Mouse (Mus musculus) limb, embryonic 11.5 days (tissue): Measurements from ENCODE around the gene Wwc2. TPM values are rescaled to one million over a fixed set of nuclear protein-coding genes. Genes with fewer than 3 reads are reported as not detected.

Source experiments
- ATAC-seq: fragments of 200-750 bp; cut with Nextera tagmentation; 2 replicates; pipeline ENCODE4 v1.8.0; 2017; ENCODE audit warnings: low read depth; ENCODE audit not compliant: insufficient number of reproducible peaks, low FRiP score, low TSS enrichment
- DNase-seq: peaks from one replicate; pipeline ENCODE4 v3.0.0-alpha.2; 2015; ENCODE audit warnings: low spot score
- H3K27ac ChIP-seq: fragments of 300-500 bp; sonication (generic); replicated peaks from 2 replicates; pipeline ENCODE4 v1.5.1; 2014; ENCODE audit warnings: low read depth, mild to moderate bottlenecking, low read length
- H3K27me3 ChIP-seq: fragments of 300-500 bp; sonication (generic); 2 replicates; pipeline ENCODE4 v1.6.1; 2014; ENCODE audit warnings: mild to moderate bottlenecking, low read length, mixed read lengths; ENCODE audit not compliant: control insufficient read depth, insufficient read depth
- H3K36me3 ChIP-seq: fragments of 300-500 bp; sonication (generic); 2 replicates; pipeline ENCODE4 v1.6.1; 2014; ENCODE audit warnings: mild to moderate bottlenecking, low read length, moderate library complexity, mixed read lengths; ENCODE audit not compliant: control insufficient read depth, insufficient read depth
- H3K4me1 ChIP-seq: fragments of 300-500 bp; sonication (generic); 2 replicates; pipeline ENCODE4 v1.6.1; 2014; ENCODE audit warnings: low read length, mixed read lengths; ENCODE audit not compliant: control insufficient read depth, insufficient read depth
- H3K4me2 ChIP-seq: fragments of 300-500 bp; sonication (generic); 2 replicates; pipeline ENCODE4 v1.6.1; 2014; ENCODE audit warnings: low read depth, mild to moderate bottlenecking, moderate library complexity; ENCODE audit not compliant: severe bottlenecking
- H3K4me3 ChIP-seq: fragments of 300-500 bp; sonication (generic); 2 replicates; pipeline ENCODE4 v1.5.1; 2014; ENCODE audit warnings: low read depth, low read length
- H3K9ac ChIP-seq: fragments of 300-500 bp; sonication (generic); 2 replicates; pipeline ENCODE4 v1.6.1; 2014; ENCODE audit warnings: mild to moderate bottlenecking, low read length
- H3K9me3 ChIP-seq: fragments of 300-500 bp; sonication (generic); 2 replicates; pipeline ENCODE4 v1.6.1; 2016; ENCODE audit warnings: low read length; ENCODE audit not compliant: control insufficient read depth
- WGBS: fragments of 180-500 bp; shearing (Covaris S2); extraction: QIAGEN DNeasy Blood & Tissue Kit; methylation state at CpG from one replicate; pipeline ENCODE4 v1.1.7; 2014; 5-methylcytosine and 5-hydroxymethylcytosine counted together
- polyA plus RNA-seq: library from polyadenylated mRNA; unstranded; fragments of >200 nt; fragmentation: Nextera tagmentation; extraction: Ambion mirVana; gene quantifications from 2 replicates; pipeline ENCODE4 v1.2.1, GENCODE M21; 2014

Wwc2 gene
- polyA plus RNA-seq, 1 experiment from 2014 or later: 11.6 TPM

DNA sequence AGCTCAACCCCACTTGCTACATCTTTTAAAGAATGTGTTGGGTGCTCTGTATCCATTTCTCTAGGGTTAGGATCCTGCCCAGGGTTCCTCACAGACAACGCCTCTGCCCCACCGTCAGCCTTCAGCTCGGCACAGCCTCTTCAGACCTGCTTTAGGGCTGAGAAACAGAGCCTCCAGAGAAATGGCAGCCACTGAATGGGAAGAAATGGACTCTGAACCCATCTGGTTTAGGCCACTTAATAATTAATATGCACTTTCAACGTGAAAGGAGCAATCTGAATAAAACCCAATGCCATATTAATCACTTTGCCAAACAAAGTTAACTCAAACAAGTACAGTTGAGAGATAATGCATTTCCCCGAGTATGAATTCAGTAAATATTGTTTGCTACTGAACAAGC lies 106.4 kb downstream of the Wwc2 start:
- Histone ChIP-seq H3K4me2 (no peak overlapping the region), H3K27me3 (no peaks in the 10 kb centered on the region), H3K4me3 (no peak overlapping the region), H3K27ac (no peak overlapping the region), H3K4me1 (peaks cover 7% of the 10 kb centered on the region), H3K36me3 (no peaks in the 10 kb centered on the region), H3K9ac (no peak overlapping the region), H3K9me3 (no peaks in the 10 kb centered on the region)
- WGBS: 91% methylated on average over 5 of the region's 5 CpGs
- ATAC-seq (no peak), DNase-seq (no peak)

GRCm38 (mm10) chr8:47883739-47884138 lies 107.0 kb downstream of the Wwc2 start:
- 93% methylated on average over 8 of the region's 8 CpGs for WGBS
- no peak overlapping the region for H3K4me2 ChIP-seq
- H3K27ac ChIP-seq: no peak overlapping the region
- no peaks in the 10 kb centered on the region for H3K36me3 ChIP-seq
- peaks cover 3% of the 10 kb centered on the region for H3K4me1 ChIP-seq
- ATAC-seq (no peak), DNase-seq (no peak)
- H3K27me3 ChIP-seq: no peaks in the 10 kb centered on the region
- no peak overlapping the region for H3K9ac ChIP-seq
- no peak overlapping the region for H3K4me3 ChIP-seq
- H3K9me3 ChIP-seq: no peaks in the 10 kb centered on the region

- Histone ChIP-seq H3K36me3 (no peaks in the 10 kb centered on the region), H3K9me3 (no peaks in the 10 kb centered on the region), H3K4me2 (no peak overlapping the region), H3K4me3 (no peak overlapping the region), H3K27me3 (no peaks in the 10 kb centered on the region), H3K27ac (no peak overlapping the region), H3K9ac (no peak overlapping the region), H3K4me1 (no peaks in the 10 kb centered on the region)
- ATAC-seq: no peak
- WGBS: 84% methylated on average over 3 of the region's 3 CpGs
- no peak for DNase-seq
Measured at GRCm38 (mm10) chr8:47878516-47878915, 112.2 kb downstream of the Wwc2 start.

- Histone ChIP-seq H3K36me3 (no peaks in the 10 kb centered on the region), H3K4me1 (no peaks in the 10 kb centered on the region)
- 94% methylated on average over 12 of the region's 12 CpGs for WGBS
Measured at GRCm38 (mm10) chr8:47875865-47876264, 114.9 kb downstream of the Wwc2 start.

GRCm38 (mm10) chr8:47874497-47875178 lies 116.1 kb downstream of the Wwc2 start:
- Histone ChIP-seq H3K27me3 (no peaks in the 10 kb centered on the region), H3K4me2 (no peak overlapping the region), H3K9ac (no peak overlapping the region), H3K4me3 (no peak overlapping the region), H3K9me3 (no peaks in the 10 kb centered on the region), H3K36me3 (no peaks in the 10 kb centered on the region), H3K4me1 (no peaks in the 10 kb centered on the region), H3K27ac (no peak overlapping the region)
- DNase-seq (no peak), ATAC-seq (no peak)
- WGBS: 79% methylated on average over 13 of the region's 13 CpGs

More at GRCm38 (mm10) chr8:47875865-47876264, 114.9 kb downstream of the Wwc2 start:
- H3K4me3 ChIP-seq: no peak overlapping the region
- no peaks in the 10 kb centered on the region for H3K9me3 ChIP-seq
- no peaks in the 10 kb centered on the region for H3K27me3 ChIP-seq
- no peak overlapping the region for H3K9ac ChIP-seq
- ATAC-seq (no peak), DNase-seq (no peak)
- peak overlapping the region; percentile 2; the same call in 1 of the 2 replicates for H3K4me2 ChIP-seq
- no peak overlapping the region for H3K27ac ChIP-seq

GRCm38 (mm10) chr8:47872361-47873107 lies 118.2 kb downstream of the Wwc2 start:
- Histone ChIP-seq H3K4me2 (no peak overlapping the region), H3K4me1 (no peaks in the 10 kb centered on the region), H3K4me3 (no peak overlapping the region), H3K9ac (no peak overlapping the region), H3K27me3 (no peaks in the 10 kb centered on the region), H3K27ac (no peak overlapping the region), H3K36me3 (peaks cover 3% of the 10 kb centered on the region; the same call in 1 of the 2 replicates), H3K9me3 (no peaks in the 10 kb centered on the region)
- DNase-seq (peak; percentile 62), ATAC-seq (peak; percentile 49; the same call in 1 of the 2 replicates)
- 52% methylated on average over 13 of the region's 13 CpGs for WGBS

DNA sequence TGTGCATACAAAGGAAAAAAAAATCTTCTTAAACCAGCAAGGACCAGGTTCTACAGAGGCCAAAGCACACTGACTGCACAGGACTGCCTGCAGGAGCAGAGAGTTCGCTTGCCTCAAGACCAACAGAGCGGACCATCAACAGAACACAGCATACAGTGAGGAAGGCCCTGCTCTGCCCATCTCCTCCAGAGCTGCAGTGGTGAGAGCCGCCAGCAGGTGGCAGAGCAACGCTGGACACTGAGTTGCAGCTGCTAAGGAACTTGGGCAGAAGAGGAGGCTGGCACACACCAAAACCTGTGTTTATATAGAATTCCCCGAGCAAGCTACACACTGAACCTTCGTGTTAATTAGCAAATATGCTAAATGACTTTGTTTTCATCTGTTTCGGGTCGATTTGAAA lies 123.7 kb downstream of the Wwc2 start:
- no peaks in the 10 kb centered on the region for H3K27me3 ChIP-seq
- no peak overlapping the region for H3K4me2 ChIP-seq
- DNase-seq (peak; percentile 91), ATAC-seq (0 out of 2 replicates have a peak, but pooled peaks have one; percentile 47)
- no peak overlapping the region for H3K27ac ChIP-seq
- no peaks in the 10 kb centered on the region for H3K9me3 ChIP-seq
- H3K4me3 ChIP-seq: no peak overlapping the region
- no peak overlapping the region for H3K9ac ChIP-seq
- peaks cover 3% of the 10 kb centered on the region; the same call in 1 of the 2 replicates for H3K36me3 ChIP-seq
- WGBS: 29% methylated on average over 8 of the region's 8 CpGs
- no peaks in the 10 kb centered on the region for H3K4me1 ChIP-seq

DNA sequence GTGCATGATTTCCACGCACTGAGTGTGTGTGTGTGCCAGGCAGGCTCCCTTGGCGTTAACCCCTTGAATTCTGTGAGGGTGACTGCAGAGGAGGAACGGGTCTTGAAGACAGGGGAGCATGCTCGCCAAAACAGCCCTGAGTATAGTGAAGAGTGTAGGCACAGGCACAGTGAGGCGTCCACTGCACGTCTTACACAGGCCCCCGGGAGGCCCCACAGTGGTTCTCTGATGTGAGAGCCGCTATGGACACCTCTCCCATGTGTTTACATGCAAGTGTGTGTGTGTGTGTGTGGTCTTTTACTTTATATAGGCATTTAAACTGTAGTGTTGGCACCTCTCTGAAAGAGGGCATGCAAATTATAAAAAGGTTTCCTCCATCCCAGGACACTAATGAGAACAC lies 124.2 kb downstream of the Wwc2 start:
- no peaks in the 10 kb centered on the region for H3K9me3 ChIP-seq
- H3K27ac ChIP-seq: no peak overlapping the region
- no peaks in the 10 kb centered on the region for H3K27me3 ChIP-seq
- ATAC-seq (no peak), DNase-seq (no peak)
- no peak overlapping the region for H3K9ac ChIP-seq
- WGBS: 88% methylated on average over 8 of the region's 8 CpGs
- H3K36me3 ChIP-seq: peaks cover 3% of the 10 kb centered on the region; the same call in 1 of the 2 replicates
- H3K4me3 ChIP-seq: no peak overlapping the region
- H3K4me1 ChIP-seq: no peaks in the 10 kb centered on the region
- H3K4me2 ChIP-seq: no peak overlapping the region
